Mouse (Mus musculus): ENCODE measurements at regions not wholly inside any gene's neighbourhood (a gene's known extent, or its start where the extent isn't known, plus 50 kb on each side); places are given as distances from the start of the nearest gene placed in this dataset.

DNA sequence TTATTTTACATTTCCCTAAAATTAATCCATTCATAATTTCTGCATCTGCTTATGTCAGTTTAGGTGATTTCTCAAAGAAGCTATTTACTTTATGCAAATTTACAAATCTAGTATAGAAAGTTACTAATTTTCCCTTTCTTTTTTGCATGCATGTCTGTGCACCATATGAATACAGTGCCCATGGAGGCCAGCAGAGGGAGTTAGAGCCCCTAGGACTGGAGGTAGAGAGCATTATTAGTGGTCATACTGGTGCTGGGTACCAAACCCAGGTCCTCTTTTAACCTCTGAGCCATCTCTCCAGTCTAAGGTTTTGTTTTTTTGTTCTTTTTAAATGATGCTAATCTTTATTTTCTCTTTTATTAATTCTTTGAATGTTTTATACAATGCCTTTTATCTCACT lies 184.9 kb upstream of the Wscd1 start:
- no peaks in the 10 kb centered on the region; the same call in 1 of the 2 replicates for H3K9me3 ChIP-seq (ENCODE audit: control insufficient read depth, low read length)
- H3K4me1 ChIP-seq (ENCODE audit: control insufficient read depth, insufficient read depth, low read length), result no peaks in the 10 kb centered on the region
- H3K27ac ChIP-seq (replicated peaks; ENCODE audit: low read depth, low read length), result no peak overlapping the region
- H3K27me3 ChIP-seq (replicated peaks; ENCODE audit: control insufficient read depth, insufficient read depth, low read length), result no peaks in the 10 kb centered on the region
- no peak overlapping the region for H3K4me2 ChIP-seq (ENCODE audit: low read depth, low read length)
- no peaks in the 10 kb centered on the region for H3K36me3 ChIP-seq (ENCODE audit: control insufficient read depth, insufficient read depth, low read length)
- no peak overlapping the region for H3K9ac ChIP-seq (ENCODE audit: low read depth, low read length)
- ATAC-seq (ENCODE audit: low read depth) (no peak), DNase-seq (ENCODE audit: low spot score) (no peak)
- H3K4me3 ChIP-seq (ENCODE audit: low read depth, low read length), result no peak overlapping the region

DNA sequence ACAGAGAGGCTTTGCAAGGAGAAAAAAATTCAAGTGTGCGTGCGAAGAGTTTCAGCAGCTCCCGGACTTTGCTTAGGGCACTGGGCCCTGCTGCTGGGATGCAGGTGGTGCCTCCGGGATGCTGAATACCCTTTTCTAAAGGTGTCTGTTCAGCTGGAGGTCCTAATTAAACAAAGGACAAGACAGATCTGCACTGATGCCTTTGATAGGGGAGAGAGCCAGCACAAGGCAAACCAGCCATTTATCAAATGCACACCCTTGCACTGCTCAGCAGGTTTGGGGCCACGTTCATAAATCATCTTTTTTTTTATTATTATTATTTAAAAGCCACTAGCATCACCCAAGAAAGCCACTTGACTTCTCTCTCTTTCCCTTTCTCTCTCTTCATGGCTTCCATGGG lies 172.9 kb upstream of the Wscd1 start:
- H3K27ac ChIP-seq (replicated peaks; ENCODE audit: low read depth, low read length), result no peak overlapping the region
- ATAC-seq (ENCODE audit: low read depth) (no peak), DNase-seq (ENCODE audit: low spot score) (no peak)
- H3K9ac ChIP-seq (ENCODE audit: low read depth, low read length), result no peak overlapping the region
- no peak overlapping the region for H3K4me3 ChIP-seq (ENCODE audit: low read depth, low read length)
- no peak overlapping the region for H3K4me2 ChIP-seq (ENCODE audit: low read depth, low read length)
- no peaks in the 10 kb centered on the region for H3K9me3 ChIP-seq (ENCODE audit: control insufficient read depth, low read length)
- WGBS, result 87% methylated on average over 5 of the region's 5 CpGs
- H3K27me3 ChIP-seq (replicated peaks; ENCODE audit: control insufficient read depth, insufficient read depth, low read length), result no peaks in the 10 kb centered on the region
- H3K36me3 ChIP-seq (ENCODE audit: control insufficient read depth, insufficient read depth, low read length), result no peaks in the 10 kb centered on the region
- H3K4me1 ChIP-seq (ENCODE audit: control insufficient read depth, insufficient read depth, low read length), result no peaks in the 10 kb centered on the region

DNA sequence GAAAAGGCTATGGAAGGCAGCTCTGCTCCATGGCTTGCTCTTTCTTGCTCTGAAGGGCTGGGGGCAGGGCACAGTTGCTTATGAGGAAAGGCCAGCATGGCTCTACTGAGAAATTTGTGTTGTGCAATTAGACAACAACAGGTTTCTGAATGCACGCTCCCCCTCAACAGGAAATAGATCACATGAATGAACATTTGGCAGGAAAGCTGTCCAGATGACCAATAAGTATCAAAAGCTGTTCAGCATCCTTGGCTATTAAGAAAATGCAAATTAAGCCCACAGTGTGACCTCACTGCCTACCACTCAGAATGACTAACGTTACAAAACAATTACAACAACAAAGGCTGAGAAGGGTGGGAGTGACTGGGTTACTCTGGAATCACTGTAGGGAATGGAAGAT lies 167.9 kb upstream of the Wscd1 start:
- H3K36me3 ChIP-seq (ENCODE audit: control insufficient read depth, insufficient read depth, low read length), result no peaks in the 10 kb centered on the region
- no peak overlapping the region for H3K4me3 ChIP-seq (ENCODE audit: low read depth, low read length)
- whole genome bisulfite sequencing, result 67% methylated on average over 2 of the region's 2 CpGs
- no peak overlapping the region for H3K27ac ChIP-seq (replicated peaks; ENCODE audit: low read depth, low read length)
- H3K4me1 ChIP-seq (ENCODE audit: control insufficient read depth, insufficient read depth, low read length), result no peaks in the 10 kb centered on the region
- no peak overlapping the region for H3K9ac ChIP-seq (ENCODE audit: low read depth, low read length)
- no peak for ATAC-seq (ENCODE audit: low read depth)
- no peaks in the 10 kb centered on the region for H3K9me3 ChIP-seq (ENCODE audit: control insufficient read depth, low read length)
- H3K27me3 ChIP-seq (replicated peaks; ENCODE audit: control insufficient read depth, insufficient read depth, low read length), result no peaks in the 10 kb centered on the region
- no peak overlapping the region for H3K4me2 ChIP-seq (ENCODE audit: low read depth, low read length)
- DNase-seq (ENCODE audit: low spot score), result no peak

DNA sequence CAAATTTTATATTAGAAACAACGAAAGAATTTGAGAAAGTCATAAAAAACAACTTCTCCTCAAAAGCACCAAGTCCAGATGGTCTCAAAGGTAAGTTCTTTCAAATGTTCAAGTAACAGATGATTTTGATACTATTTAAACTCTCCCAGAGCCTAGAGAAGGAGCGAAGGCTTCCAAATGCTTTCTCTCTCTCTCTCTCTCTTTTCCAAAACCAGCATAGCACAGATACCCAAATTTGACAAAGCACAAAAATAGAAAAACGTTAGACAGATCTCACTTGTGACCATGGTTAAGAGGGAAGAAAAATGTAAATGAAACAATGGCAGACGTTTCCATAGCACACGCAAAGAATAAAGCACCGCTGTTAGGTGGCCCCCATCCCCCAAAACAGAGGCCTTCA lies 158.7 kb upstream of the Wscd1 start:
- H3K27ac ChIP-seq (replicated peaks; ENCODE audit: low read depth, low read length), result no peak overlapping the region
- H3K4me2 ChIP-seq (ENCODE audit: low read depth, low read length), result no peak overlapping the region
- H3K4me3 ChIP-seq (ENCODE audit: low read depth, low read length), result no peak overlapping the region
- H3K27me3 ChIP-seq (replicated peaks; ENCODE audit: control insufficient read depth, insufficient read depth, low read length), result no peaks in the 10 kb centered on the region
- H3K36me3 ChIP-seq (ENCODE audit: control insufficient read depth, insufficient read depth, low read length), result no peaks in the 10 kb centered on the region
- no peak for DNase-seq (ENCODE audit: low spot score)
- 84% methylated on average over 6 of the region's 6 CpGs for WGBS
- no peak for ATAC-seq (ENCODE audit: low read depth)
- H3K9ac ChIP-seq (ENCODE audit: low read depth, low read length), result no peak overlapping the region
- H3K9me3 ChIP-seq (ENCODE audit: control insufficient read depth, low read length), result no peaks in the 10 kb centered on the region
- H3K4me1 ChIP-seq (ENCODE audit: control insufficient read depth, insufficient read depth, low read length), result no peaks in the 10 kb centered on the region

DNA sequence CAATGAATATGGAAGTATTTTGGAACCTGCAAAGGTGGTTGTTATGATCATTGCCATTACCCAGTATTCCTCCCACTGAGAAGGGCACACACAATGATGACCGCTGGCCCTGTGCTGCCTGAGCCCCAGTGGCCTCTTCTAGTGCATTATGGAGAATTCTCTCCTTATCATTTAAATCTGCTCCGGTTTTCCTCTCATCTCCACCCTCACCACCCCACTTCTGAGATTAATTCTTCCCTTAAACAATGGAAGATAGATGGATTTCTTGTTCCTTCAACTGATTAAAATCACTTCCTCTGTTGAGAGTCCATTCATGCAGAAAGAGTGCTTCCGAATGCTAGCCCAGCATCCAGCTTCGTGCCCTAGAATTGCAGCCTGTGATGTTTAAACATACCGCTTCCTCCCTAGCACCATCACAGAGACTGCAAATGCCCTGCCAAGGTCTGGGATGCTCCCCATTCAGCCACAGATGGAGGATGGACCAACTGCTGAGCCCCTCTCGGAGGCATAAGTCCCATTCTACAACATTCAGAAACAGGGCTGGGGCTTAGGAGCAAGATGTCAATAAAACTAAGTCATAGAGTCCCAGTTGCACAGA lies 155.4 kb upstream of the Wscd1 start:
- DNase-seq (ENCODE audit: low spot score) (no peak), ATAC-seq (ENCODE audit: low read depth) (no peak)
- Histone ChIP-seq H3K9ac (ENCODE audit: low read depth, low read length) (no peak overlapping the region), H3K4me2 (ENCODE audit: low read depth, low read length) (no peak overlapping the region), H3K27me3 (replicated peaks; ENCODE audit: control insufficient read depth, insufficient read depth, low read length) (no peaks in the 10 kb centered on the region), H3K4me1 (ENCODE audit: control insufficient read depth, insufficient read depth, low read length) (no peaks in the 10 kb centered on the region), H3K9me3 (ENCODE audit: control insufficient read depth, low read length) (no peaks in the 10 kb centered on the region), H3K27ac (replicated peaks; ENCODE audit: low read depth, low read length) (no peak overlapping the region), H3K36me3 (ENCODE audit: control insufficient read depth, insufficient read depth, low read length) (no peaks in the 10 kb centered on the region), H3K4me3 (ENCODE audit: low read depth, low read length) (no peak overlapping the region)
- 77% methylated on average over 6 of the region's 6 CpGs for WGBS

DNA sequence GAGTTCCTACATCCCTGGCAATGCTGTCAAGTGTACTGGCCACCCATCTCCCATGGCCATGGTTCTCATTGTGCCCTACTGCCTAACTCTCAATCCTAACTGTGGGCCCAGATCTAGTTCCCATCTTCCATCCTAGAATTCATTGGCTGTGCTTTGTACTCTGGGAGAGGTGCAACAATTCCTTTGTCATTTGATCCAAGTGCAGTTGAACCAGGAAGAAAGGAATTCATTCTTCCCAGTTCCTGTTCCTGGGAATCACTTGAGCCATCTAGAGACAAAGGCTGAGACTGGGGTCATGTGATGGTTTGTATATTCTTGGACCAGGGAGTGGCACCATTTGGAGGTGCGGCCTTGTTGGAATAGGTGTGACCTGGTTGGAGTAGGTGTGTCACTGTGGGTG lies 152.0 kb upstream of the Wscd1 start:
- DNase-seq (ENCODE audit: low spot score), result no peak
- Histone ChIP-seq H3K4me1 (ENCODE audit: control insufficient read depth, insufficient read depth, low read length) (no peaks in the 10 kb centered on the region), H3K9ac (ENCODE audit: low read depth, low read length) (no peak overlapping the region), H3K36me3 (ENCODE audit: control insufficient read depth, insufficient read depth, low read length) (no peaks in the 10 kb centered on the region), H3K27ac (replicated peaks; ENCODE audit: low read depth, low read length) (no peak overlapping the region), H3K27me3 (replicated peaks; ENCODE audit: control insufficient read depth, insufficient read depth, low read length) (no peaks in the 10 kb centered on the region), H3K9me3 (ENCODE audit: control insufficient read depth, low read length) (no peaks in the 10 kb centered on the region), H3K4me2 (ENCODE audit: low read depth, low read length) (no peak overlapping the region), H3K4me3 (ENCODE audit: low read depth, low read length) (no peak overlapping the region)
- no peak for ATAC-seq (ENCODE audit: low read depth)
- 85% methylated on average over 1 of the region's 1 CpGs for WGBS

DNA sequence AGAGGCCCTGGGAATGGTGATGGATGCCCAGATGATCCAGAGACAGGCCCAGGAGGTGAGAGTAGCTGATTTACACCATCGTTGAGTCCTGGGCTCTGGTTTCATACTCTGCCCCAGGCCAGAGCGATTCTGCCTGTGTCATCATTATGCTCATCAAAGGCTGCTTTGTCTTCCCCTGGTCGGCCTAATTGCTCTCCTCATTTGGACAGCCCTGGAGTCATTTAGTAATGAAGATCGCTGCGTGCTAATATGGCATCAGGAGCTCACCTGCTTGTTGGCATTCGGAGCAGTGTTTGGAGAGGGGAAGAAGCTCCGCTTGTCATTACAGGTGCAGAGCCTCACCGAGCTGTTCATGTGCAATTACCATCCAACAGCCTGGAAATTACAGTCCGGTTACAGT lies 138.9 kb upstream of the Wscd1 start:
- no peaks in the 10 kb centered on the region for H3K27me3 ChIP-seq (replicated peaks; ENCODE audit: control insufficient read depth, insufficient read depth, low read length)
- H3K36me3 ChIP-seq (ENCODE audit: control insufficient read depth, insufficient read depth, low read length), result no peaks in the 10 kb centered on the region
- 53% methylated on average over 9 of the region's 9 CpGs for WGBS
- H3K4me1 ChIP-seq (ENCODE audit: control insufficient read depth, insufficient read depth, low read length), result no peaks in the 10 kb centered on the region
- H3K4me3 ChIP-seq (ENCODE audit: low read depth, low read length), result no peak overlapping the region
- no peak overlapping the region for H3K27ac ChIP-seq (replicated peaks; ENCODE audit: low read depth, low read length)
- DNase-seq (ENCODE audit: low spot score) (no peak), ATAC-seq (ENCODE audit: low read depth) (no peak)
- no peaks in the 10 kb centered on the region for H3K9me3 ChIP-seq (ENCODE audit: control insufficient read depth, low read length)
- no peak overlapping the region for H3K4me2 ChIP-seq (ENCODE audit: low read depth, low read length)
- H3K9ac ChIP-seq (ENCODE audit: low read depth, low read length), result no peak overlapping the region

DNA sequence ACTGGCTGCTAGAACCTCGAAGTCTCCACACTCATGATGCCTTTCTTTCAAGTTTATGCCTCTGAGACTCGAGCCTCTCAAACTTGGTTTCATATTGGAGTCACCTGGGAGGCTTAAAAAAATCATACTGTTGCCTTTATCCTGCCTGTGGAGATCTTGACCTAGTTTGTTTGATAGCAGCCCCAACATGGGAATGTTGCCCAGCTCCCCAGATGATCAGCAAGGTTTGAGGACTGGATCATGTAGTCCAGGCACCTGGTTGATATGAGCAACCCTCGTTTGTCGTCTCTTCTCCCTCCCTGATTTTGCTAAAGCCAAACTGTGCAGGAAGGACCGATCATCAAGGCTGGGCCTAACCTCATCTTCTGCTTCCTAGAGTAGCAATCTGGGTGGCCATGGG lies 134.2 kb upstream of the Wscd1 start:
- Histone ChIP-seq H3K27ac (replicated peaks; ENCODE audit: low read depth, low read length) (no peak overlapping the region), H3K4me3 (ENCODE audit: low read depth, low read length) (no peak overlapping the region), H3K4me2 (ENCODE audit: low read depth, low read length) (no peak overlapping the region), H3K36me3 (ENCODE audit: control insufficient read depth, insufficient read depth, low read length) (no peaks in the 10 kb centered on the region), H3K27me3 (replicated peaks; ENCODE audit: control insufficient read depth, insufficient read depth, low read length) (no peaks in the 10 kb centered on the region), H3K9ac (ENCODE audit: low read depth, low read length) (no peak overlapping the region), H3K4me1 (ENCODE audit: control insufficient read depth, insufficient read depth, low read length) (no peaks in the 10 kb centered on the region), H3K9me3 (ENCODE audit: control insufficient read depth, low read length) (no peaks in the 10 kb centered on the region)
- no peak for ATAC-seq (ENCODE audit: low read depth)
- WGBS, result 77% methylated on average over 5 of the region's 5 CpGs
- no peak for DNase-seq (ENCODE audit: low spot score)

DNA sequence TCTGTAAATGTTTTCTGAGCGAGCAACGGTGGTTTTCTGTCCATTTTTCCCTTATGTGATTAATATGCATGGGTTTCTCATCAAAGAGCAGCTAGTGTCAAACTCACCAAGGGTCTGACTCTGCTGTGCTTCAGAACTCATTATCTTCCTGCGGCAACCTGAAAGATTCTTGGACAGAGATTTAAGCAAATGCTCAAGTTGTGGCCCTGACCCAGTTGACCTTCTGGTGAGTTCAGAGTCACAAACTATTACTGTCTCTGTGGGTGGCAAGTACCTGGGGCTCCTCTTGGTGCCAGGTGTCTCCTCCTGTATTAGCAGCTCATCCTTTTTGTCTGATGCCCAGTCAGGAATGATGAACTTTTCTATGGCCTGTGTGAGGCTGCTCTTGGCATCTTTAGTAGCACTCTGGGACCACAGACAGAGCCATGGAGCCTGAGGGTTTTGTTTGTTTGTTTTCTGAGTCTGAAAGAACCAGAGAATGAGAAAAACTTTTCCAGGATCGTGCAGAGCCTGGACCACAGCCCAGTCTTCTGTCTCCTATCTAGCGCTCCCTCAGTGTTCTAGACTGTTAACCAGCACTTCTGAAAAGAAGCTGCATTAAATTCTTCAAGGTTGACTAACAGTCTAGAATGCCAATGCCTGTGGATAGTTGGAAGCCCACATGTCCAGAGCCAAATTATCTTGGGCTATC lies 124.1 kb upstream of the Wscd1 start:
- 77% methylated on average over 5 of the region's 5 CpGs for WGBS
- H3K4me1 ChIP-seq (ENCODE audit: control insufficient read depth, insufficient read depth, low read length), result no peaks in the 10 kb centered on the region
- no peak for ATAC-seq (ENCODE audit: low read depth)

More for the DNA sequence above, 124.1 kb upstream of the Wscd1 start:
- DNase-seq (ENCODE audit: low spot score), result no peak
- no peaks in the 10 kb centered on the region for H3K9me3 ChIP-seq (ENCODE audit: control insufficient read depth, low read length)
- H3K9ac ChIP-seq (ENCODE audit: low read depth, low read length), result no peak overlapping the region
- no peaks in the 10 kb centered on the region for H3K36me3 ChIP-seq (ENCODE audit: control insufficient read depth, insufficient read depth, low read length)
- no peak overlapping the region for H3K4me2 ChIP-seq (ENCODE audit: low read depth, low read length)
- H3K27ac ChIP-seq (replicated peaks; ENCODE audit: low read depth, low read length), result no peak overlapping the region
- H3K27me3 ChIP-seq (replicated peaks; ENCODE audit: control insufficient read depth, insufficient read depth, low read length), result no peaks in the 10 kb centered on the region
- no peak overlapping the region for H3K4me3 ChIP-seq (ENCODE audit: low read depth, low read length)

All from embryonic facial prominence, embryonic 14.5 days (tissue).